Mouse (Mus musculus): ENCODE measurements at regions not wholly inside any gene's neighbourhood (a gene's known extent, or its start where the extent isn't known, plus 50 kb on each side); places are given as distances from the start of the nearest gene placed in this dataset.
A peak's percentile ranks its signal among the peaks of the same experiment; 100 is the strongest.
"Not testable (repeated sequence)": the region's sequence is repeated elsewhere in the genome, so short reads cannot be mapped to it uniquely, and the experiment has no call there.

DNA sequence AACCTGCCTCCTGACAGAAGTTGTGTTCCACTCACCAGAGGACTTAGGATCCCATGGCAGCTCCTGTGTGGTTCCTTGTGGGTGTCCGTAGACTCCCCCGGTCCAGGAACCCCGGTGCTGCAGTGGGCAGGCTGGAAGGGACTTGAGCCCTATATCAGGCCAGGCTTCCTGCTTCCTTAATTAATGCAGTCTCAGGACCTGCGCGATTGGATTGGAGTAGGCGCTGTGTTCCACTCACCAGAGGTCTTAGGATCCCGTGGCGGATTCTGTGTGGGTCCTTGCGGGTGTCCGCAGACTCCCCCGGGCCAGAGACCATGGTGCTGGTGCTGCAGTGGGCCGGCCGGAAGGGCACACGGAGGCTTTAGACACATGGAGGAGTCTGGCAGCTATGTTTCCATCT, 288.7 kb downstream of the Fut8 start:
- not testable (repeated sequence) for DNase-seq (ENCODE audit: low spot score)

- DNase-seq (ENCODE audit: low spot score) = no peak
Measured at GRCm38 (mm10) chr12:77527499-77527898, 289.6 kb downstream of the Fut8 start.

- DNase-seq (ENCODE audit: low spot score) = no peak
Measured at GRCm38 (mm10) chr12:77527953-77528865, 290.3 kb downstream of the Fut8 start.

- DNase-seq (ENCODE audit: low spot score) = no peak
Measured at GRCm38 (mm10) chr12:77528868-77529271, 290.9 kb downstream of the Fut8 start.

DNA sequence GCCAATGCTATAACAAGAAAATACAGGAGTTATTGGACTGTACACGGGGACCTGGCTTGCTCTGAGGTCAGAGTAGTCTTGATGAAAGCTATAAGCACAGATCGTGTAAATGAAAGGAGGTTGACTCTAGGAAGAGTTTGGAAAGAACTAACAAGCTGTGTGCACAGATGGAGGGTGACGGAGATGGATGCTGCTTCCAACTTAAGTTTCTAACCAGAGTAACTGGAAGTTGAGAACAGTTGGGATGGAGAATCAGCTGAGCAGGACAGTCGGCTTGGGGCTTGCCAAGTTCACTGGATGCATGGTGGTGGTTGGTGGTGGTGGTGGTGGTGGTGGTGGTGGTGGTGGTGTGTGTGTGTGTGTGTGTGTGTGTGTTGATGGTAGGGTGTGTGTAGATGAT, 291.5 kb downstream of the Fut8 start:
- DNase-seq (ENCODE audit: low spot score) = no peak

- no peak for DNase-seq (ENCODE audit: low spot score)
Measured at GRCm38 (mm10) chr12:77529955-77530354, 292.0 kb downstream of the Fut8 start.

- peak; percentile 13 for DNase-seq (ENCODE audit: low spot score)
Measured at GRCm38 (mm10) chr12:77531294-77531693, 293.4 kb downstream of the Fut8 start.

- no peak for DNase-seq (ENCODE audit: low spot score)
Measured at GRCm38 (mm10) chr12:77532547-77532946, 294.6 kb downstream of the Fut8 start.

DNA sequence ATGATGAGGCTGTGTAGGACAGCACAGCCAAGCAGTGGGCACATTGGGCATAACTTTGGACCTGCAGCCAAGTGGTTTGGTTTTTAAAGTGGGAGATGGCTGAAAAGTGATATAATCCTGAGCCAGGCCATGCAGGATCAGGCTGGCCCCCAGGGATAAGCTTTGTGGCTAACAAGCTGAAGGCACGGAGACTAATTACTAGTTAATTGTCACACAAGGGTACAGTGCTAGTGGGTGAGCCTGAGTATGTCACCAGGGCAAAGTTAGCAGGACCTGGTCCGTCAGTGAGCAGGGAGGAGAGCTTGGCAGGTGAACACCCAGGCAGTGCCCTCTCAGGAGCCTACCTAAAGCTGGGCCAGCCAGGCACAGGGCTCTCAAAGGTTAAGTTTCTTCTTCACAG, 295.7 kb downstream of the Fut8 start:
- no peak for DNase-seq (ENCODE audit: low spot score)

DNA sequence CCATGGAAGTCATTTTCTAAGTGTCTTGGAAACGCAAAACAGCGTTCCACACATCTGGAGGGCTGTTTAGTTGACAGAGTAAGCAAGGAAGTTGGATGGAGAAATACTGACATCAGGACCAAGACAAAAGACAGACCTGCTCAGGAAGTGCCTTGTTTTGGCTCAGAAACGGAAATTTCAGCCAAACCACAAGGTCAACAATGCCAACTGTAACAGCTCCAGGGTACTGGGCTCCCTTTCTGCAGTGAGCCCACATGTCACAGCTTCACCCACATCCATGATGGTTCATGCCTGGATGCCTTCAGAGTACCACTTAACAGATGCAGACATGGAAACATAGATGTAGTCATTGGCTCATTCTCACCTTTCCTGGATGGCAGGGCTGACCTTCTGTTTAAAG, 296.2 kb downstream of the Fut8 start:
- DNase-seq (ENCODE audit: low spot score) = no peak

DNA sequence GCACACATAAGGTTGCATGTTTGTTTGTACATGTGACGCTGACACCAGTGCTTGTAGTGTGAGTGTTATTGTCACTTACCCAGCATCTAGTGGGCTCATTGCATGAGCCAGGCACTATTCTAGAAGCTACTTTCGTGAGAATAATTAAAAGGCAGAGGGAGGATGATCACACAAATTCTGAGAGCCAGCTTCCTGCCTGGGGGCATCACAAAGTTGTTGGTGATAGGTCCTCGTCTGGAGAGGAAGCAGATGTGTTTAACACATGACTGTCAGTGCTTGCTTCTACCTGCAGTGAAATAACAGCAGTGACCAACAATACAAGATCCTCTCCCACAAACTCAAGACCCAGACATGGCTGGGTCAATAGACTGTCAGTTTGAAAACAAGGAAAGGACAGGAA, 297.2 kb downstream of the Fut8 start:
- DNase-seq (ENCODE audit: low spot score) = no peak

GRCm38 (mm10) chr12:77537139-77537848, 299.4 kb downstream of the Fut8 start:
- DNase-seq (ENCODE audit: low spot score) = no peak

DNA sequence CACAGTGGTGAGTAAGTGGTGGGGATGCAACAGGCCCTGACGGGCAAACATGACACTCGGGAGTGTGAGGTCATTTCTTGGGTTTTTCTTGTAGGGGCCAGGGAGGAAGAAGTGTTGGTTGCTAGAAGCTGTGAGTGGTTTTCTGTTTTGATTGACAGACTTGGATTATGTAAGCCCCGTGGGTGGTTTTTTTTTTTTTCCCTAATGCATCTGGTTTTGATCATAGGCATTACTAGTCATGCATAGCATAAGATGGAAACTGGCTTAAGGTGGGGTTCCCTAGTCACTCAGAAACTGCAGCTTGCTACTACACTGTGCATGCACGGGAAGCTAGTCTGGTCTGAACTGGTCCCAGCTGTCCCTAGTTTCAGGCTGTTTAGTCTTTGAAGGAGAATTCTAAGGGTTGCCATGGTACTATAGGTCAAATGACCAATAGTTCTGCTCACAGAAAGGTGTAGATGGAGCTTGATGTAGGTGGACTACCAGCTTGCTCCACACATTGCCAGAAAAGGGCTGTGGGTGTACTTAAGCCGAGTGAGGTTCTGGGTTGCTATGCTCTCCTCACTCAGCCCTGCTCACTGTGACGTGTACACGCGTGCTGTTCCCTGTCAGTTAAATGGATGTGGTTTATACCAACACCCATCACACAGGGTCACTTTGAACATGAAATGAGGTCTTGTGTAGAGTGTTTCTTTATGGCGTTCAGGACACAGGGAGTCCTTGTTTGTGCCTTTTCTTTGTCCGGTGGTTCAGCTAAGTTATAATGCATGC, 301.9 kb downstream of the Fut8 start:
- no peak for DNase-seq (ENCODE audit: low spot score)

- DNase-seq (ENCODE audit: low spot score) = no peak
Measured at GRCm38 (mm10) chr12:77541051-77541765, 303.3 kb downstream of the Fut8 start.

DNA sequence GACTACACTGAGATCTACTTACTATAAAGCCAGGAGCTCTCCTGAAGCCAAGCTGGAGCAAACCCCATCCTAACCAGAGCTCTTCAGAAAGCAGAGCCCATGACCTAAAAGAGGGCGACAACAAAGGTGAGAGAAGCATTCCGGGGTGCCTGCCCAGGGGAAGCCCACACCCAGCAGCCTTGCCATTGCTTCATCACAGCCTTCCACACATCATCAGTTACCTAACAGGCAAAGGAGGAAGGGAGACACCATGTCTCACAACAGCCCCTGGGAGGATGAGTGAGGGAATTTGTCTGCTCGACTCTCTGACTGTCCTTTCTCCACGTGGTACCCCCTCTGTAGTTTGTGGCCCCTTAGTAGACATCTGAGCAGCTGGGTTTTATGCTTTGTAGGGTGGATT, 303.9 kb downstream of the Fut8 start:
- no peak for DNase-seq (ENCODE audit: low spot score)

- no peak for DNase-seq (ENCODE audit: low spot score)
Measured at GRCm38 (mm10) chr12:77543651-77544050, 305.7 kb downstream of the Fut8 start.

DNA sequence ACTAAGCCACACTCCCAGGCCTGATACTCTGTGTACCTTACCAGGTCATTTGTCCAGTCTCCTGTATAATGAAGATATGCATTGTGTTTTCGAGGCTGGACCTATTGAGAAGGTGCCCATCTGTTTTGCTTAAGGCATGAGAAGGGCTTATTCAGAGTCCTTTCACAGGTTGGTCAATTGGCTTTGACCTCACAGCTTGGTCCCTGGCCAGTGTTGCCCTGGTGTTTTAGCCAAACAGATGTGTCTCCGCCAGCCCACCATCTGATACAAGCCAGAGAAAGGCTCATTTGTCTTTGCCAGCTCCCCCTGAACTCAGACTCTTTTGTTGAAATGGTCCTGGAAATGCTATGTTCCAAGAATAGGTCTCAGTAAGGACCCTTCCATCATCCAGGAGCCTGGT, 308.2 kb downstream of the Fut8 start:
- no peak for DNase-seq (ENCODE audit: low spot score)

DNA sequence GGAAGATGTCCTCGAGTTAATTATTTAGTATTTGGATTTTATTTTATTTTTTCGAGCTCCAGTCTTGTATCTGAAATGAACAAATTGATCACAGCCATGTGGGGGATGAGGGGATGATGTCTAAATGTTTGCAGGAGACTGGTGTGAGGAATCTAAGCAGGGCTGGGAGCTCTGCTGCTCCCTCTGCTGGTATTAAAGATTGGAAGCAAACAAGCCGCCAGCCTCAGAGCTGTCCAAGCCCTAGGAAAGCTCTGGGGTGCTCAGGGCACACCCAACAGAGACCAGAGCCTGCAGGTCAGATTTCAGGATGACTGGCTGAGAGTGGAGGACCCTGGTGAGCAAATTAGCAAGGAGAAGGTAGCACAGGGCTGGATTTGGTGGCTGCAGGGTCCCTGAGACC, 330.4 kb downstream of the Fut8 start:
- peak; percentile 6 for DNase-seq (ENCODE audit: low spot score)

GRCm38 (mm10) chr12:77570501-77570900, 332.6 kb downstream of the Fut8 start:
- no peak for DNase-seq (ENCODE audit: low spot score)

GRCm38 (mm10) chr12:77571071-77571470, 333.1 kb downstream of the Fut8 start:
- DNase-seq (ENCODE audit: low spot score) = no peak

DNA sequence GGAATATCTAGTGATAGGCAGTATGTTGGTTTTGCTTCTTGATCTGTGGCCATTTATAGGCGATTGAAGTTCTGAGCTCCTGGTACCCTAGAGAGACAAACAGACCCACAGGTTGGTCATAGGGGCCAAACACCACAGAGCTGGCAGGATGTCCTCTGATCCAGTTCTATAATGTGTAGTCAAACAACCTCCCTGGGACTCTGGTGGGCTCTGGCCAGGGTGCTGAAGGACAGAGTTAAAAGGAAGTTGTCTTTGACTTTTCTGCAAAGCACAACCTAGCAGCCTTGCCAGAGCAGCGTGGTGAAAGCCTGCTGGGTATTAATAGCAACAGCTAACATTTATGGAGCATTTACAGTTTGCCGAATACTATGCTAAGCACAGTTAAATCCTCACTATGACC, 337.1 kb downstream of the Fut8 start:
- no peak for DNase-seq (ENCODE audit: low spot score)

GRCm38 (mm10) chr12:77588297-77588696, 350.4 kb downstream of the Fut8 start:
- no peak for DNase-seq (ENCODE audit: low spot score)

Data from heart, adult 8-10 months (tissue).